Mouse (Mus musculus) heart, adult 2 months (tissue): ENCODE data around the gene Slc7a6. TPM values are rescaled to one million over a fixed set of nuclear protein-coding genes. Genes with fewer than 3 reads are reported as not detected.

Source experiments
- DNase-seq, 2 experiments: peaks; one replicate each; pipeline ENCODE4 v3.0.0; 2021
- H3K27ac ChIP-seq: fragments of 200-600 bp; 2 replicates; pipeline ENCODE4 v1.8.1; 2022
- H3K27me3 ChIP-seq: fragments of 200-500 bp; 2 replicates; pipeline ENCODE4 v1.6.1; 2012; ENCODE audit warnings: mild to moderate bottlenecking, low read length, inconsistent platforms, mixed read lengths; ENCODE audit not compliant: control insufficient read depth, insufficient read depth
- H3K36me3 ChIP-seq: fragments of 200-500 bp; 2 replicates; pipeline ENCODE4 v1.6.1; 2012; ENCODE audit warnings: low read length, inconsistent platforms; ENCODE audit not compliant: control insufficient read depth, insufficient read depth
- H3K4me1 ChIP-seq: fragments of 200-500 bp; 2 replicates; pipeline ENCODE4 v1.6.1; 2011; ENCODE audit warnings: low read length; ENCODE audit not compliant: control insufficient read depth, insufficient read depth
- H3K4me3 ChIP-seq: fragments of 200-600 bp; 2 replicates; pipeline ENCODE4 v1.8.1; 2022
- H3K79me2 ChIP-seq: fragments of 200-500 bp; replicated peaks from 2 replicates; pipeline ENCODE4 v1.6.1; 2012; ENCODE audit warnings: mild to moderate bottlenecking, inconsistent platforms, low read length, moderate library complexity, mixed read lengths; ENCODE audit not compliant: control insufficient read depth, insufficient read depth
- H3K9ac ChIP-seq: fragments of 200-500 bp; 2 replicates; pipeline ENCODE4 v1.6.1; 2012; ENCODE audit warnings: low read depth, mild to moderate bottlenecking, control low read depth, inconsistent platforms, low read length, mixed read lengths
- CTCF ChIP-seq: fragments of 200-600 bp; IDR thresholded peaks from 2 replicates; pipeline ENCODE4 v1.8.1; 2022; ENCODE audit warnings: antibody characterized with exemption, mild to moderate bottlenecking, moderate library complexity
- EP300 ChIP-seq: fragments of 200-500 bp; IDR thresholded peaks from 2 replicates; pipeline ENCODE4 v1.6.1; 2011; ENCODE audit warnings: low read depth, low read length, control low read depth; ENCODE audit not compliant: insufficient read depth
- POLR2A ChIP-seq: fragments of 200-500 bp; IDR thresholded peaks from 2 replicates; pipeline ENCODE4 v1.6.1; 2011; ENCODE audit warnings: mild to moderate bottlenecking, low read depth, low read length, control low read depth; ENCODE audit not compliant: insufficient read depth
- WGBS: fragments of 180-500 bp; shearing (Covaris S2); methylation state at CpG from one replicate; pipeline ENCODE4 v1.1.7; 2018; 5-methylcytosine and 5-hydroxymethylcytosine counted together
- intact Hi-C: fragments of 180-260 bp; cut with DNase I; formaldehyde crosslinking; loops from one replicate; pipeline ENCODE4 v1.15.1; 2025
- polyA plus RNA-seq: library from polyadenylated mRNA; depleted of rRNA; stranded (reverse); fragments of >200 nt; gene quantifications from 2 replicates; pipeline ENCODE4 v1.2.3, GENCODE M21; 2012
- total RNA-seq, 2 experiments: library from RNA; stranded (reverse); gene quantifications; 2 replicates each; pipeline ENCODE4 v1.2.3; 2021

Gene Slc7a6
- total and polyA plus RNA-seq, 3 experiments: 10.2 to 14.7 (median 10.8) TPM

GRCm38 (mm10) chr8:106213959-106214358 is 45.3 kb downstream of the Slc7a6 start:
- Histone ChIP-seq H3K27me3 (no peaks in the 10 kb centered on the region), H3K36me3 (peaks cover 5% of the 10 kb centered on the region), H3K79me2 (no peaks in the 10 kb centered on the region), H3K27ac (no peak overlapping the region), H3K4me3 (no peak overlapping the region), H3K4me1 (no peaks in the 10 kb centered on the region), H3K9ac (no peak overlapping the region)
- DNase-seq: no peak
- TF ChIP-seq CTCF (no peak), EP300 (no peak), POLR2A (no peak)
- intact Hi-C loops: loop anchor here (5.0 kb wide), 2 partner anchors 62 to 188 kb away; partner anchors contain the start of gene Pla2g15
- WGBS: 94% methylated on average over 3 of the region's 3 CpGs

GRCm38 (mm10) chr8:106219620-106220019 is 51.0 kb downstream of the Slc7a6 start:
- 83% methylated on average over 3 of the region's 3 CpGs for WGBS
- TF ChIP-seq POLR2A (no peak), EP300 (no peak), CTCF (peak; percentile 35)
- no peaks in the 10 kb centered on the region for H3K79me2 ChIP-seq
- no peaks in the 10 kb centered on the region for H3K27me3 ChIP-seq
- no peak overlapping the region for H3K4me3 ChIP-seq
- H3K36me3 ChIP-seq: no peaks in the 10 kb centered on the region
- H3K9ac ChIP-seq: no peak overlapping the region
- H3K4me1 ChIP-seq: no peaks in the 10 kb centered on the region
- no peak overlapping the region for H3K27ac ChIP-seq
- DNase-seq: no peak
- intact Hi-C loops: no loop called here

- H3K4me1 ChIP-seq: no peaks in the 10 kb centered on the region
- 37% methylated on average over 9 of the region's 9 CpGs for WGBS
- no peaks in the 10 kb centered on the region for H3K36me3 ChIP-seq
- no peaks in the 10 kb centered on the region for H3K79me2 ChIP-seq
- H3K27me3 ChIP-seq: no peaks in the 10 kb centered on the region
- H3K4me3 ChIP-seq: no peak overlapping the region
- TF ChIP-seq CTCF: peak; percentile 96
- no peak for TF ChIP-seq EP300
- intact Hi-C loops: loop anchor here (1.0 kb wide), 1 partner anchor 86 kb away; no protein-coding TSS in a partner anchor
- peak; percentile 30 to 59 for DNase-seq
- no peak overlapping the region for H3K9ac ChIP-seq
- no peak overlapping the region for H3K27ac ChIP-seq
Measured at GRCm38 (mm10) chr8:106226589-106226988, 57.9 kb downstream of the Slc7a6 start.

GRCm38 (mm10) chr8:106231536-106231935 is 62.9 kb downstream of the Slc7a6 start:
- TF ChIP-seq POLR2A (no peak), EP300 (no peak), CTCF (no peak)
- no peaks in the 10 kb centered on the region for H3K79me2 ChIP-seq
- intact Hi-C loops: no loop called here
- no peak overlapping the region for H3K27ac ChIP-seq
- no peaks in the 10 kb centered on the region for H3K27me3 ChIP-seq
- no peaks in the 10 kb centered on the region for H3K36me3 ChIP-seq
- H3K4me3 ChIP-seq: no peak overlapping the region
- H3K9ac ChIP-seq: no peak overlapping the region
- no peaks in the 10 kb centered on the region for H3K4me1 ChIP-seq
- DNase-seq: no peak
- 84% methylated on average over 7 of the region's 7 CpGs for WGBS

- no peak for DNase-seq
- TF ChIP-seq CTCF: no peak
- no peak for TF ChIP-seq EP300
- no peaks in the 10 kb centered on the region for H3K79me2 ChIP-seq
- no peaks in the 10 kb centered on the region for H3K4me1 ChIP-seq
- no peak overlapping the region for H3K9ac ChIP-seq
- no peak overlapping the region for H3K4me3 ChIP-seq
- intact Hi-C loops: no loop called here
- no peak overlapping the region for H3K27ac ChIP-seq
- no peaks in the 10 kb centered on the region for H3K36me3 ChIP-seq
- WGBS: 58% methylated on average over 3 of the region's 3 CpGs
- no peaks in the 10 kb centered on the region for H3K27me3 ChIP-seq
Measured at GRCm38 (mm10) chr8:106232751-106233150, 64.1 kb downstream of the Slc7a6 start.

GRCm38 (mm10) chr8:106234567-106235261 is 66.1 kb downstream of the Slc7a6 start:
- H3K4me1 ChIP-seq: no peaks in the 10 kb centered on the region
- H3K36me3 ChIP-seq: no peaks in the 10 kb centered on the region
- WGBS: 85% methylated on average over 17 of the region's 17 CpGs
- no peak overlapping the region for H3K27ac ChIP-seq
- intact Hi-C loops: no loop called here
- H3K9ac ChIP-seq: no peak overlapping the region
- H3K4me3 ChIP-seq: no peak overlapping the region
- H3K27me3 ChIP-seq: no peaks in the 10 kb centered on the region
- DNase-seq: no peak
- no peaks in the 10 kb centered on the region for H3K79me2 ChIP-seq
- TF ChIP-seq POLR2A (no peak), EP300 (no peak), CTCF (no peak)
